Mouse (Mus musculus) spleen, postnatal 36 days (tissue): ENCODE data around the gene Sptb.
A peak's percentile ranks its signal among the peaks of the same experiment; 100 is the strongest.

Experiments
- DNase-seq, 2 experiments: peaks; one replicate each; pipeline ENCODE4 v3.0.0; 2022; ENCODE audit warnings: low spot score in 2 of 2, mixed read lengths in 1 of 2

The Sptb gene

DNA sequence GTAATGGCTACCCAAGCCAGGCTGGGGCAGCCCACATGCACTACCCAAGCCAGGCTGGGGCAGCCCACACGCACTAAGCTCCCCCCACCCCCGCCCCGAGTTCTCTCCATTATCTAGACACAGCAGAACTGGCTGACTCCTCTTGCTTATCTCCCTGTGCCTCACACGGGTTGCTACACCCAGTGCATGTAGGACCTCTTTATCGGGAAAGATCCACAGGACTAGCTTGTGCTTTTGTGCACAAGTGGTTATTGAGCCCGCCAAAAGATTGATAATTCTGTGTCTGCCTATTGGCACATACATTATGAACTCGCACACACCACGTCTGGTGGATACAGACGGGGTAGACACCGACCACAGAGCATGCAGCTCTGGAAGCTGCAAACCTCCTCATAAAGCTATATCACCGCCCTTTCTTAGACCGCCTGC lies 36.5 kb downstream of the Sptb start:
- DNase-seq, result peak; percentile 56 to 75

DNA sequence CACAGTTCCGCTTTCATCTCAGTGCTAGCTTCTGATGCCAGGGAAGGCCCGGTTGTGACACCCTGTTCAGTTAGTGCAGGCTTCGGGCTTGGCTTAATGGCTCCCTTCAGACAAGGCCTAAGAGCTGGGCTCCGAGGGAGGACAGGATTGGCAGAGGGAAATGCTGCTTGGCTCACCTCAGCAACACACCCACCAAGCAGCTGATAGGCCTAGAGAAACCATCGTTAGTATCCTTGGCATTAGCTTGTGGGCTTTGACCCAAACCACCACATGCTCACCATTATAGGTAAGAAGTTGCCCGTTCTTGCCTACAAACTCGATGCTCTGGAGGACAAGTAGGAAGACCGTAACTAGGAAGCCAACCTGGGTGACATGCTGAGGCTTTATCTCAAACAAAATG lies 38.3 kb downstream of the Sptb start:
- peak in 1 of 2 experiments; percentile 27 for DNase-seq

DNA sequence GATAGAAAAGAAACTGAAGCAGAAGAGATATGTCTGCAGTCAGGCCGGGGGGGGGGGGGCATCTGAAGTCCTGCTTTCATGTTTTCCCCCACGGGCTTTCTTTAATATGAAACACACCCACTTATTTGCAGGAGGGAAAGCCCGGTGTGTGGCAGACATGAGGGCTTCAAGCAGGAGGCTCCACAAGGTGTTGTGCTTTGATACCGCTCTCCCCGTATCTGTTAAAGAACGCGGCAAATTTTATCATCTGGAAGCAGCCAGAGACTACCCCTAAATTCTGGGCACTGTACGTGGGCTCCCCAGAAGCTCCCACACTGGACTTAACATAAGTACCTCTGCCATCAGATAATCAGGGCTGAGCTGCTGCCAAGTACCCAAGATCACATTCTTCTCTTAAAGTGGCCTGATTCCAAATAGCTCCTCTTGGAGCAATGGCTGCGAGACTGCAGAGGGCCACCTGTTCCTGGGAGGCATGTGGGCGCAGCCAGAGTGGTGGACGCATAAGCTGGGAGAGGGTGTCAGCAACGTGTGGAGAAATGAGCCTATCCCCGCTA lies 39.7 kb downstream of the Sptb start:
- peak; percentile 56 to 75 for DNase-seq

DNA sequence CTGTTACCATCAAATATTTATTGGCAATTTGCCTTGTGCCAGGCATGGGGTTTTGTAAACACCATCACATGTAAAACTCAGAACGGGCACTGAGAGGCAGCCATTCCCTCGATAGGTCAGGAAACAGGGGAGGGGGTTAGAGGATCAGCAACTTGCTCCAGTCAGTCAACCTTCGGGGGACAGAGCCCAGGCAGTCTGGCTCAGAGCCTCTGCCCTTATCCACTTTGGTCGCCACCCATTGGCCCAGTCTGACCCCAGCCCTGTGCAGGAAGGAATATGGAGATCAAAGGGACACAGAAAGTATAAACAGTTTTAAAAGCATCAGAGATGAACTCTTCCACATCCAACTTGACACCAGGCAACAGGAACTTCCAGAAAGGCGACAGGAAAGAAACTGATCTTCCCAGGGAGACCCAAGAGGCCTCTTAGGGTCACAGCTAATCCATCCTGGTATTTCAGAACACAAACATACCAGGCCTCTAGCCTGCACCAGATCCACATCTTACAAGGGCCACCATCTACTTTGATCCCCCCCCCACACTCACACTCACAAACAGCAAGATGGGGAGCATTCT lies 40.3 kb downstream of the Sptb start:
- DNase-seq, result no peak

DNA sequence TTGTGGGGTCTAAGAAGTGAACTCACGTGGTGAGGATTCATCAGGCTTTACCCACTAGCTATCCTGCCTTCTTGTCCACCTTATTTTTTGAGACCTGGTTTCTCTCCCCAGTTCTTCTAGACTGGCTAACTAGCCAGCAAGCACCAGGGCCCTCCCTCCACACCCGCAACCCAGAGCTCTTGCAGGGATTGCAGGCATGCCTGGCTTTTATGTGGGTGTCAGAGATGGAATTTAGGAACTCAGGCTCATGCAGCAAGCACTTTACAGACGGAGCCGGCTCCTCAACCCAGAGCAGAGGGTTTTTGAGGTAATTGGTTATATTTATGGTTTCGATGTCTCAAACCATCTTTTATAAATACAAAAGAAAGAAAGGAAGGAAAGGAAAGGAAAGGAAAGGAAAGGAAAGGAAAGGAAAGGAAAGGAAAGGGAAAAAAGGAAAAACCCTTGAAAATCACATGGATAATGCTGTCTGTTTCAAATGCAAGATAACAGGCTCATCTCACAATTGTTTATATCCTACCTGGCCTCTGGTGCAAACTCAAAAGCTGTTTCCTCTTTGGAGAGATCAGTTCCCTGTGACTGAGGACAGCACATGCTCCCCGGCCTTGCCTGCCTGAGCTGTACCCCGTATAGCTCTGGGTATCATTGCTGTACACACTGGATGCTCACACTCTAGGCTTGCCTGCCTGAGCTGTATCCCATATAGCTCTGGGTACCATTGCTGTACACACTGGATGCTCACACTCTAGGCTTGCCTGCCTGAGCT lies 41.5 kb downstream of the Sptb start:
- no peak for DNase-seq

DNA sequence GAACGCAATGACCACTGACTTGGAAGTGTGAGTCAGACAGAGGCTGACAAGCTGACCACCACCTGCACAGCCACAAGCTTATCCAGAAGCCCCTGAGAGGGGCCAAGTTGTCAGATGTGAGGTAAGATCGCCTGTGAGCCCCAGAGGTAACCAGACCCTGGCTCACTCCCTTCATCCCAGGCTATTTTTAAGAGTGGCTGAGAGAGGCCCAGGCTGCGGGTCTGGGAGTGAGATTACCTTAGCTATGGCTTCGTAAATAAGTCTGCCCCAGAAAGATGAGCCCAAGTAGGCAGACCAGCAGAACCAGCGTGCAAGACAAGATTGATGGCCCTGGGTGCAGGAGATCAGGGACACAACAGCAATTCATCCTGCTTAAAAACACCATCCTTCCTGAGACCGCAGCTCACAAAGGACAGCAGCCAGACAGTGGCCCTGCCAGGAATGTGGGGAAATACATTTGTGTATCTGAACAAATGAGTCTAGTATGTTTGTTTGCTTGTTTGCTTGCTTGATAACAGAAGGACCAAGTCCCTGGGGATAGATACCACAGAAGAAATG lies 58.5 kb downstream of the Sptb start:
- DNase-seq, result no peak

DNA sequence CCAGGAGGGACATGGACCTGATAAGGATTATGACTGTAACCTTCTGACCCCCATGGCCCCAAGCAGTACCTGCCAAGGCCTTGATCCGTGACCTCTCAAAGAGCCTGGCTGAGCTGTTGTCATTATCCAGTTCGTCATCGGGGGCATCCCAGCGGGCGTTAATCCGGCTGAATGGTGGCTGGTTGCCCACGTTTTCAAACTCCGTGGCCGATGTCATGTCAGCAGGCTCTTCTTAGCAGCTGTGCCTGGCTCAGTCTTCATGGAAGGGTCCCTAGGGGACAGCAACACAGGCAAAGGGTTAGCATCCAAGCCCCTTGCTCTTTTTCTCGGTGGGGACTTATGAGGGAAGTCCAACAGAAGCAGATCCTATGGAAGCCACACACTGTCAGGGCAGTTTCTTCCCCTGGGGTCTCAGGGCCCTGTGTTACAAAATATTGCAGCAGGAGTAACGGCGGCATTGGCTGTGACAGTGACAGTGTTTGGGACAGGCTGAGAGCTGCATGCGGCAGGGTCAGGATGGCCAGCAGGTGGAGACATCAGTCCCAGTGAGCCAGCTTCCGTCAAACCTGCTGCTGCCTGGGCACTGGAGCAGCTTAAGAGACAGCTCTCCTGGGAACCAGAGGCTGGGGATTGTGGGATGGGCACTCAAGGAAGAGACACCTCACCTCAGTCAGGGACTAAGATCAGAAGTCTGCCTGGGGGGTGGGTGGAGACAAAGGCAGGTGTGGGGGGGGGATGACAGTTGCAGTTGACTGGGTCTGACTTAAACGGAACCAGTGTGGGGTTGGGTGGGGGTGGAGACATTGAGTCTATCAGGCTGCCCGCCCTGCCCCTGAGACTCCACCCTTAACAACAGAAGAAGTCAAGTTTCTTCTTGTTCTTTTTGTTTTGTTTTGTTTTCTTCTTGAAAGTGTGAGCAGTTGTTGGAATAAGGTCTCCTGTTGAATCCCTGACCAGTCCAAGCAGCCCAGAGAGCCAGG lies 60.3 kb downstream of the Sptb start:
- peak; percentile 41 to 48 for DNase-seq

DNA sequence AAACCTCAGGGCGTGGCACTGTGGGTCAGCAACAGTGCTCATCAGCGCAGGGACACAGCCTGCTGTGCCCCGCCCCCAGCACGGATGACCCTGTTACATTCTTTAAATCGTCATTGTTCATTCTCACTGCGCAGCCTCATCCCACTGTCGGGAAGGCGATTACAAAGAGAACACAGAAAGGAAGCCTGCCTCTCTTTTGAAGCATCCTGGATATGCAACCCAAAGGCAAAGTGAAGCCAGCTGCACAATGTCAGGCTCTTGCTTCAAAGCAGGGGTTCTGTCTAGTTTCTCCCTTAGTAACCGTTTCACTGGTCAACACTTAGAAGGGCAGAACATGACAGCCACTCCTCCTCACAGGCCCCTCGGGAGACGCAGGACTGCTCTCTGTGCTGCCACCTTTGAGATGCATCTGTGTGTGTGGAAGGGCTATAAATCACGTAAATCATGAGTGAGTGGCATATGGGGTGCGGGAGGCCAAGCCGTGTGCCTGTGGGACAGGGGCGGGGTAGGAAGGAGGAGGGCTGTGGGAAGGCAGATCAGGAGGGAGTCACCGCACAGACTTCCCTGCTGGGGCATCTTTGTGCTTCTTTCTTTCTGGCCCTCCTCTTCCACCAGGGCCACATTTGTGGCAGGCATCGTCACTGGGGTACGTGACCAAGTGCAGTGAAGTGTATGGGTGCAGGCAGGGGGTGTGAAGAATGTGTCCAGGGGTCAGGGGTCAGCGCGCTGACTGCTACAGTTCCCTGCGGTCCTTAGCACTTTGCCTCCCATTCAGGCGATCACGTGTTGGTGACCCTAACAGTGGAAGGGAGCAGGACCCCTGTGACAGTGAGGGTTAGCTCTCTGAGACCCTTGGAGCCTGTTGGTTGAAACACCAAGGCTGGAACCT lies 64.9 kb downstream of the Sptb start:
- no peak for DNase-seq

DNA sequence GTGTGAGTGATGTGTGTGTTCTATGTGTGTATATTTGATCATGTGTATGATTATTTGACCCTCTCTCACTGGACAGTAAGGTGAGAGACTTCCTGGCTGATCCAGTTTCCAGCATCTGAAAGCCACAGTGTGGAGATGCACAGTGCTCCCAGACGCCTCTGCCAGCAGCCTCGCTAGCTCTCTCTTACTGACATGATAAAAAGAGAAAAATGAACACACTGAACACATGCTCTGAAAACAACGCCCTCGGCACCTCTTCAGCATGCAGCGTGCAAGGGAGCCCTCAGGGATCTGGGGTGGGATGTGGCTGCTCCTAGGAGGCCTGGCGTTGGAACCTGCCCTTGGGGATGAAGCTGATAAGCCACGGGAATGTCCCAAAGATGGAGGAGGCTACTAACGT lies 66.7 kb downstream of the Sptb start:
- DNase-seq, result no peak

DNA sequence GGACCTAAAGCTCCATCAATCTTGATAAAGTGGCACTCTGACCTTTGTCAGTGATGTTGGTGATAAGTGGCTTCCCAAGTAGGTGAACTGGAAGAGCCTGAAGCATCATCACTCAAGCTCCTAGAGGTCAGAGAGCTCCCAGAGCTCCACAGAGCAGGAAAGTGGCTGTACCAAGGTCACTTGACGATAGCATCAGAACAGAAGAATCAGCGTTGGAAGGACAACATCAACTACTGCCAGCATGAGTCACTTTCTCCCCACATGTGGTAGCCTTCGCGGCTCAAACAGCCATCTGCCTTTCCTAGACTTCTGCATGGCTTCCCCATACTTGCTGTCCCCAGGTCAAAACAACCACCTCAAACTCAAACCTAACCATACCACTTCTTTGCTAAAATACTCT lies 67.7 kb downstream of the Sptb start:
- DNase-seq, result no peak

DNA sequence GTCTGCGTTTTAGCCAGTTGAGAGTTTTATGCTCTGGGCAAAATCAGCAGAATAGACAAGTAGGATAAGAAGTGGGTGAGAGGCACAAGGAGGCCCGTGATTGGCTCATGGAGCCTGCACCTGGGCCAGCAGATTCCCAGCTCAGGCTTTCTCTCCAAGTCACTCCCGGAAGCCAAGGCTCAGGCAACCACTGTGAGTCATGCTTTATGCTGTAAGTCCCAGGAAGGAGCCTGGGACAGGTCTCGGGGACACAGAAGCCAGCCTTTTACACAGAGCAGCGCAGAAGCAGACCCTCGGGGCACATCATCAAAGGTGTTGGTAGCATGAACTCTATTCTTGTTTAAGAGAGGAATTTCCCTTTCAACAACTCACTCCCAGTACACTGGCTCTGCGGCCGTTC lies 69.7 kb downstream of the Sptb start:
- no peak for DNase-seq

DNA sequence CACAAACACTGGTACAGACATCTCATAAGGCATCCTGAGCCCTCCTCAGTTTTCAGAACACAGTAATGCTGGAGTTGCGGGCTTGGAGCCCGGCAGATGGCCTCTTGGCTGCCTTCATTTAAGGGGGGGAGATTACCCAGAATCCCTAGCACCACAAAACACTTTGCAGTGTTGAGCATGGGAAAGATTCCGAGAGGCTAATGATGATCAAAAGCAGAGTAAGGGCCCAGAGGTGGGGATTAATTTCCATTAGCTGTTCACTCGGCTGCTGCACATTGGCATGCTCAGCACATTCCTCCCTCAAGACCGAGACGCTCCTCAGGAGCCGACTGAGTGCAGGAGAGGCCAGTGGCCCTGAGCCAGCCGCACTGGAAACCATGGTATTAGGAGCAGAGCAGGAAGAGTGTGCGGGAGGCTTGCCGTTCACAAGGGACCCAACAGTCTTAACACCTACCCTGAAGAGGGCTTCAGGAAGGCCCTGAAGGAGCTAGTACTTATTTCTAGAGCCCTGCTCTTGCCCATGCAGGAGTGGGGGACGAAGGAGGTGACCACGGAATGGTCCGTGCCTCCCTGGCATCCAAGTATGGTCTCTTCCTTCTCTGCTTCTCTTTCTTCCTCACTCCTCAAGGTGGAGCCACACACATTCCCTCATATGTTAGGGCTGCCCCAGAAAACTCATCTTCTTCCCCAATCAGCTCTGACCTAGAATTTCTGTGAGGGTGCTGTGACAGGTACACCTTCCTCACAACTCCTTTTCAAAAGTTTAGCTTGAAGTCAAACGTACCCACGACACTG lies 75.3 kb downstream of the Sptb start:
- DNase-seq, result no peak

DNA sequence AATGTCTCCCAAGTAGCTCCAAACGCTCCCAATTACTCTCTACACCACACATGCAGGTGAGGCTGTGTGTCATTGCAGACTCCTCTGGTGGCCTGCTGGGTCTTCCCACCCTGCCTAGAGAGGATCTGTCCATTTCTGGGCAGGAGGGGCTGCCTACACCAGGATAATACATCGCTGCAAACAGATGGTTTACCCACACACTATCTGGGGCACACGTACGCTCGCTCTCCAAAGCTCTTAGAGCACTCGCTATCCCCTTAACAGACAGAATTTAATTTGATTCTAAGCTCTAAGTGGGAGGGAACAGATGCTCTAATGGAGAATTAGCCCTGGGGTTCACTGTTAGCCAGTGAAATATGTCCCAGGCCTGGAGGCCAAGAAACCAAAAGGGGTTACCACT lies 87.0 kb downstream of the Sptb start:
- no peak for DNase-seq

DNA sequence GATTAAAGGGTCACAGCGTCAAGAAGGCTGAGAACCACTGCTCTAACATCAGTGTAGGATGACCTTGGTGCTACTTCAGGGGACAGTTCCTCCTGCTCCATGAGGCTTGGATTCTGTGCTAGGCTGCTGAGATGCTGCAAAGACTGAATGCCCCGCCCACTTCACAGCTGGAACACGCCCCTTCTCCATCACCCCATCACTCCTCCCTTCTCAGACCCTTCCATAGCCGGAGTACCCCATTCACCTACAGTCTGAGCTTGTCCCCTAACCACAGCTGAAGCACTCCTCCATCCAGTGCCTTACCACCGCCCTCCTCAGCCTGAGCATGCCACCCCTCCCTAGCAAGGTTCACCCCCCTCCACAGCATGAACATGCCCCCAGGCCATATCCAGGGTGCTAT lies 90.5 kb downstream of the Sptb start:
- DNase-seq, result no peak

DNA sequence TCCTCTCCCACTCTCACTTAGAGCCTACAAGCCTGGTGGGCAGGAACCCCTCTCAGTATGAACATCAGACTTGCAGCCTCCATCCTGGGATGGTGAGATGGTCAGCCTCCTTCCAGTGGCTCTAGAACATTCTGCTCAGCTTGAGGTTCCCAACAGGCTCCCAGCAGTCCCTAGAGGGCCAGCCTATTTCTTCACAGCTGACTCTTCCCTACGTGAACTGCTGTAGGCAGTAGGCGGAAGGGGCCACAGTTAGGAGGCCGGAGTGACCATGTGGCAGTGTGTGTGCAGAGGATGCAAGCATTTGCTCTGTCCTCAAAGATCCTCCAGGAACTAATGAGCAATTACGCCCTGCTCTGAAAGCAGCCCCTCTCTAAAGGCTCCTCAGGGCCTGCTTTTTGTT lies 92.2 kb downstream of the Sptb start:
- DNase-seq, result no peak

DNA sequence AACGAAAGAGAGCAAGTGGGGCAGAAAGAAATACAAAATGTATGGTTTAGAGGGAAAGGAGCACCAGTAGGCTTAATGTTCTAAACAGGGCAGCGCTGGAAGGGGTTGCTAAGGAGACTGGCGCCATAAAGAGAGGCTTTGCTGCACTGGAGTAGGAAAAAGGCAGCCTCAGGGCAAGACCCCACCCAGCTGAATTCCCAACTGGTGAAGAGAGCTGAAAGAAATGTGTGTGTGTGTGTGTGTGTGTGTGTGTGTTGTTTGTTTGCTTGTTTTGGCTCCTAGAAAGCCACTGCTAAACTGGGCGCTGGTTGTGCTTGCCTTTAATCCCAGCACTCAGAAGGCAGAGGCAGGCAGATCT lies 94.8 kb downstream of the Sptb start:
- DNase-seq, result no peak

DNA sequence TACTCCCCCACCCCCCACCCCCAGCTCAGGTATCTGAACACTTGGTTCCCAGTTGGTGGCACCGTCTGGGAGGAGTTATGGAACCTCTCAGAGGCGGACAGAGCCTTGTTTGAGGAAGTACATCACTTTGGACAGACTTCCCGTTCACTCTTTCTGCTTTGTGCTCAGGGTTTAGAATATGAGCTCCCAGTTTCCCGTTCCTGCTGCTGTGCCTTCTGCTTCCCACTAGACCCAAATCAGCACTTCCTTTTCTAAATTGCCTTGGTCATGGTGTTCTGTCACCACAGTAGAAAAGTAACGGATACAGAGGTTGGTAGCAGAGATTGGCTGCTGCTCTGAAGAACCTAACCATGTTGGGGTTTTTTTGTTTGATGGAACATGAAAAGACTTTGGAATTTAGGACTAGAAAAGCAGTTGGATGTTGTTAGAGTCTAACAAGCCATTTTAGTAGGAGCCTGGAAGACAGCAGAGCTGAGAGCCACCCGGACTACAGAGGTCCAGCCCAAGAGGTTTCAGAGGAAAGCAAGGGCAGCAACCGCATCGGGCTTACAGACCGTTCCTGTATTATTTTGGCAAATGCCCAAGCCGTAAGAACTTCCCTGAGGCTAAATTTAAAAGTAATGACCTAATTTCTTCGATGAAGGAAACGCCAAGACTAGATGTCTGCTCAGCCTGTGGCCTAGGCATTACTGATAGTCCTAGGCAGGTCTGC lies 95.3 kb downstream of the Sptb start:
- no peak for DNase-seq

DNA sequence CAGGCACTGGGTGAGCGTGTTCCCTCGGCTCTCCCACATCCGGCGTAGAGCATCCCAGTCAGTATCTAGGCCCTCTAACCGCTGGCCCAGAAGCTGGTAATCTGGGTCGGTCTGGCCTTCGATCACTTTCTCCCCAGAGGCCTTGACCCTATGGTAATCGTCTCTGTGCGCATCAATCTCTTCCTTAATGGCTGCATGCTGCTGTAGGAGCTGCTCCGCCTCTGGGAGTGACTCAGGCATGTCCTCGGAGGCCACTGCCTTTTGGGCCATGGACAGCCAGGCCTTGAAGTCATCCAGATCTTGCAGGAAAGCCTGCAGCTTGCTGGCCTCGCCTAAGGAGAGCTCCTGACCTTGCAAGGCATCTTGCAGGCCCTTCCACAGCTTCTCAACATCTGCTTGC lies 97.7 kb downstream of the Sptb start:
- DNase-seq, result no peak

DNA sequence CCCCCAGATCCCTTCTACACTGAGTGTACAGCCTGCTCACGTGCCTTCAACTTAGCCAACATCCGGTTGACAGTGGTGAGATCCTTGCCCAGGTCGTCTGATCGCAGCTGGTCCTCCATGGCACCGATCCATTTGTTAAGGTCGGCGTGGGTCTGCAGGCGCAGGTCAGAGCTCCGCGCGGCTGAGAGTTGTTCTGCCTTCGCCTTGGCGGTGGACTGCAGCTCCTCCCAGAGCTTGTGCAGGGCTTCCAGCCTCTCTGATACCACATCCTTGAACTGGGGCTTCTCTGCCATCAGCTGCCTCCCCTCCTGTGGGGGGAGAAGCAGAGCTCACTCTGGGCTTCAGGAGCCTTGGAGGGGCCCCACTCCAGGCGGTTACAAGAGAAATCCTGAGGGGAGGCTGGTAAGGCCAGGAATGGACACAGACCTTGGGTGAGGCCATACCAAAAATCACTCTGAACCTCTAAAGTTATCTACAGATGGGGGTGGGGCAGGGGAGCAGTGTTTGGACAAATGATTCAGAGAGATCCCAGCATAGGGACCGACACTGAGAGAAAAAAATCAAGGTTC lies 101.3 kb downstream of the Sptb start:
- DNase-seq, result no peak
